Mouse (Mus musculus) myocyte (in vitro differentiated cells): ENCODE measurements around the gene Lipm. TPM values are rescaled to one million over a fixed set of nuclear protein-coding genes. Genes with fewer than 3 reads are reported as not detected.

ENCODE experiments used
- H3K27me3 ChIP-seq: one replicate; pipeline ENCODE4 v1.6.1; 2011; ENCODE audit not compliant: control insufficient read depth, insufficient read depth, insufficient read length
- H3K36me3 ChIP-seq: one replicate; pipeline ENCODE4 v1.6.1; 2011; ENCODE audit not compliant: control insufficient read depth, insufficient read depth
- H3K4me2 ChIP-seq: one replicate; pipeline ENCODE4 v1.6.1; 2011; ENCODE audit warnings: low read depth, control low read depth
- H3K4me3 ChIP-seq: one replicate; pipeline ENCODE4 v1.5.1; 2011; ENCODE audit warnings: mild to moderate bottlenecking, control low read depth, moderate library complexity
- H3K79me2 ChIP-seq: one replicate; pipeline ENCODE4 v1.6.1; 2011; ENCODE audit not compliant: control insufficient read depth, insufficient read depth
- H3ac ChIP-seq: one replicate; pipeline ENCODE4 v1.6.1; 2011; ENCODE audit not compliant: control insufficient read depth, insufficient read length
- CEBPB ChIP-seq: IDR thresholded peaks from 2 replicates; pipeline ENCODE4 v1.6.1; 2011; ENCODE audit warnings: mild to moderate bottlenecking, moderate library complexity; ENCODE audit not compliant: poor library complexity, insufficient read depth, severe bottlenecking
- E2F4 ChIP-seq: IDR thresholded peaks from one replicate; pipeline ENCODE4 v1.6.1; 2011; ENCODE audit warnings: mild to moderate bottlenecking, control low read depth, moderate library complexity; ENCODE audit not compliant: insufficient read depth
- MAX ChIP-seq: IDR thresholded peaks from one replicate; pipeline ENCODE4 v1.6.1; 2011; ENCODE audit warnings: low read depth, mild to moderate bottlenecking, control low read depth
- MYOD1 ChIP-seq, 3 experiments: IDR thresholded peaks; one replicate each; pipeline ENCODE4 v1.6.1; 2011; ENCODE audit warnings: control low read depth in 2 of 3, low read depth in 2 of 3, mild to moderate bottlenecking in 2 of 3, moderate library complexity in 1 of 3; ENCODE audit not compliant: insufficient read length in 2 of 3, control insufficient read depth in 1 of 3
- MYOG ChIP-seq, 3 experiments: IDR thresholded peaks; one replicate each; pipeline ENCODE4 v1.6.1; 2011; ENCODE audit warnings: control low read depth in 2 of 3, low read depth in 2 of 3, mild to moderate bottlenecking in 2 of 3; ENCODE audit not compliant: insufficient read length in 2 of 3, control insufficient read depth in 1 of 3, insufficient read depth in 1 of 3
- POLR2A ChIP-seq: IDR thresholded peaks from one replicate; pipeline ENCODE4 v1.6.1; 2011; ENCODE audit warnings: low read depth, mild to moderate bottlenecking, control low read depth, moderate library complexity; ENCODE audit not compliant: insufficient read length
- POLR2AphosphoS2 ChIP-seq: IDR thresholded peaks from one replicate; pipeline ENCODE4 v1.6.1; 2011; ENCODE audit warnings: low read depth, control low read depth; ENCODE audit not compliant: insufficient read length
- REST ChIP-seq: IDR thresholded peaks from one replicate; pipeline ENCODE4 v1.6.1; 2011; ENCODE audit warnings: mild to moderate bottlenecking, control low read depth, moderate library complexity; ENCODE audit not compliant: insufficient read depth, insufficient read length
- SRF ChIP-seq: IDR thresholded peaks from one replicate; pipeline ENCODE4 v1.6.1; 2011; ENCODE audit warnings: low read depth; ENCODE audit not compliant: control insufficient read depth, insufficient read length
- TCF12 ChIP-seq: IDR thresholded peaks from one replicate; pipeline ENCODE4 v1.6.1; 2011; ENCODE audit warnings: mild to moderate bottlenecking, control low read depth; ENCODE audit not compliant: poor library complexity, insufficient read depth, severe bottlenecking
- TCF3 ChIP-seq: IDR thresholded peaks from one replicate; pipeline ENCODE4 v1.6.1; 2011; ENCODE audit warnings: low read depth, control low read depth; ENCODE audit not compliant: insufficient read length
- USF1 ChIP-seq: IDR thresholded peaks from one replicate; pipeline ENCODE4 v1.6.1; 2011; ENCODE audit warnings: low read depth, mild to moderate bottlenecking, control low read depth, moderate library complexity
- polyA plus RNA-seq: library from polyadenylated mRNA; unstranded; fragments of >200 nt; fragmentation: generic; extraction: Trizol; gene quantifications from one replicate; pipeline ENCODE4 v1.2.1, GENCODE M21; 2012; ENCODE audit warnings: missing spikeins

The Lipm gene
- polyA plus RNA-seq, 1 experiment, result not detected

DNA sequence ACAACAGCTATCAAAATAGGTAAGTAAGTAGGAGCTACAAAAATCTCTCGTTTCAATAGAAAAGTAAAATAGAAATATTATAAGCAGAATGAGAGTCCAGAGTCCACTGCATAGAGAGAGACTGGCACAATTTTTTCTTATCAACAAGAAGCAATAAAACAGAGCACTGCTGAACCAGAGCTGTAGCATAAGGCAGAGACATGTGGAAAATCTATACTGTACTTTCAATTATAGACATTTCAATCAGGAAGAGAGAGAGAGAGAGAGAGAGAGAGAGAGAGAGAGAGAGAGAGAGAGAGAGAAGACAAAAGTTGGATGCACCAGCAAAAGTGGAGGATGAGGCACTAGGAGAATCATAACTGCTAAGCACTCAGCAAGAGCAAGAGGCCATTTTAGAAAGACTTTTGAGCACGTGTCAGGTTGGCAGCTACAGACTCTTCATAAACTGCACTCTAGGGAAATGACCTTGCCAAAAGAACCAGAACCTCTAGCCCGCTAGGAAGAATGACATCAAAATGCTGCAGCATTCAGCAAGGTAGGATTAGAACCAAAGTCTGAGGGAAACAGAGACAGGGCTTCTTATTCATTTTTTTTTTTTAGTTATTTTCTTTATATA is 38.8 kb downstream of the Lipm start:
- Histone ChIP-seq H3ac (no peak overlapping the region), H3K36me3 (no peaks in the 10 kb centered on the region), H3K4me3 (no peak overlapping the region), H3K27me3 (no peaks in the 10 kb centered on the region), H3K79me2 (no peaks in the 10 kb centered on the region), H3K4me2 (no peak overlapping the region)
- TF ChIP-seq MYOD1 (IDR thresholded peaks at IDR 0.05; ENCODE audit: control insufficient read depth in 1 of 3, insufficient read length in 2 of 3, low read depth in 2 of 3) (no peak), TCF3 (no peak), E2F4 (no peak), POLR2A (no peak), CEBPB (no peak), USF1 (no peak), SRF (no peak), MAX (no peak), MYOG (IDR thresholded peaks at IDR 0.05; ENCODE audit: control insufficient read depth in 1 of 3, insufficient read depth in 1 of 3, insufficient read length in 2 of 3, low read depth in 2 of 3) (no peak), POLR2AphosphoS2 (no peak), TCF12 (no peak), REST (no peak)

DNA sequence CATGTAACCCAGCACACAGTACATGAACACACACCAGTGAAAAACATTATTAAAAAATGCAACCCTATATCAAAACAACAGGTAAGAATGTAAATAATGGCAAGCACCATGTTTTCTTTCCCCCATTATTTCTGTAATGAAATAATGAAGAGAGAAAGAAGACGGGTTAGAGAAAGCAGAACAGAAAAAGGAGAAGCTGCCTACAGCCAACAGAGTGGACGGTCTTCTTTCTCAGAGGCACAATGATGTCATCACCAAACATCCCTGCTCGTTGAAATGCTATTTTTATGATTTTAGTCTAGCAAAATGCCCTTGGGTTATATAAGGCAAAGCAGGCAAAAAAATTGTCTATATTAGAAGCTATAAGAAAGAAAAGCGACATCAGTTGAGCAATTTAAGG is 47.7 kb downstream of the Lipm start:
- Histone ChIP-seq H3K36me3 (no peaks in the 10 kb centered on the region), H3ac (no peak overlapping the region)

DNA sequence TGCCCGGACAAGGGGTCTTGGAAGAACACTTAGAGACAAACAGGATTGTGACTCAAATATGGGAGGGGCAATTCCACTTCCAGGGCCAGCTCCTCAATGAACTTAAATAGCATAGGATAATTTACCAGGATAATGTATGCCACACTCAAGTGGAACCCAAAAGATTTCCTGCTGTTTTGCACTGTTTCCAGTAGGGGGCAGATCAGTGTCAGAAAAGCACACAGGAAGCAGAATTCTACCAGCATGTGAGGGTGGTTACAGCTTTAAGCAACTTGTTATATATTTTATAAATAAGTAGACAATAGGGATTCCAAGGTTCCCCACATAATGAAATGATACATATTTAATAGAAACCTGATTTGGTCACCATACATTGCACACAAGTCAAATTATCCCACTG is 51.2 kb downstream of the Lipm start:
- no peak overlapping the region for H3K4me2 ChIP-seq
- no peak overlapping the region for H3K4me3 ChIP-seq
- no peaks in the 10 kb centered on the region for H3K36me3 ChIP-seq
- no peak overlapping the region for H3ac ChIP-seq
- no peaks in the 10 kb centered on the region for H3K27me3 ChIP-seq
- TF ChIP-seq E2F4 (no peak), CEBPB (no peak)
- H3K79me2 ChIP-seq, result no peaks in the 10 kb centered on the region

More for the DNA sequence above, 47.7 kb downstream of the Lipm start:
- Histone ChIP-seq H3K79me2 (no peaks in the 10 kb centered on the region), H3K4me2 (no peak overlapping the region), H3K4me3 (no peak overlapping the region), H3K27me3 (no peaks in the 10 kb centered on the region)
- TF ChIP-seq TCF3, result no peak
- TF ChIP-seq MYOG (IDR thresholded peaks at IDR 0.05; ENCODE audit: control insufficient read depth in 1 of 3, insufficient read depth in 1 of 3, insufficient read length in 2 of 3, low read depth in 2 of 3), result no peak
- no peak for TF ChIP-seq TCF12
- TF ChIP-seq MAX, result no peak
- TF ChIP-seq E2F4, result no peak
- TF ChIP-seq POLR2AphosphoS2, result no peak
- TF ChIP-seq CEBPB, result no peak
- no peak for TF ChIP-seq POLR2A
- no peak for TF ChIP-seq MYOD1 (IDR thresholded peaks at IDR 0.05; ENCODE audit: control insufficient read depth in 1 of 3, insufficient read length in 2 of 3, low read depth in 2 of 3)
- no peak for TF ChIP-seq SRF
- no peak for TF ChIP-seq REST
- TF ChIP-seq USF1, result no peak

DNA sequence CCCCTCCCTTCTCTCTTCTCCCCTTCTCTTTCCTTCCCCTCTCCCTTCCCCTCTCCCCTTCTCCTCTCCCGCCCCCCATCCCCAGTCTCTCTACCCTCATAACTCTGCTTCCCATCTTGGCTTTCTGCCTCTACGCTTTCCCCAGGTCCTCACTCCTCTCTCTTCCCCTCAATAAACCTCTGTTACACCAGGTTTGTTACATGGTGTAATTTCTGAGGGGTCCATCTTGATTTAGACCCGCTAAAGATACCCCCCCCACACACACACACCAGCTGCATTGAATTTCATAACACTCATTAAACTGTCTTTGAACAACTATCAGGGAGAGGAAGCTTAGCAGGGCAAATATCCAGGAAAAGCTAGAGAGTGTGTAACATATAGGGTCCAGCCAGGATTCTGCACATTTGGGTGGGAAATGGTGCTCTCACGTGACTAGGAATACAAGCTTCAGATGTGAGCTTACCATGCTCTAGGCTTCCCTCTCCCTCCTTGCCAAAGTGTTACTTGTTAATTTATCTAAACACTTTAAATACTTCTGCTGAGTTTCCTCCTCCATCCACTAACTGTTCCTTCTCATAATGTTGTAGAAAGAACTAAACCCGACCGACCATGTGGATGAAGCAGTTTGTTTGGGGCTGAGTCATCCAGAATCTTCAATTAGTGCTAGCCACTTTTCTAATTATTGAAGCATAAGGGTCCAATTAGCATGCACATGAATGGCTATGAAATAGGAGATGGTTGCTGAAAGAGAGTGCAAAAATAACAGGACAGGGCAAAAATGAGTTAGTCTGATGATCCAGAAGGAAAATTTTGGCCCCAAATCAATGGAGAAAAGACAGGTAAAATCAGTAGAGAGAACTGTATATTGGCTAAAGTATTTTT is 52.8 kb downstream of the Lipm start:
- no peak overlapping the region for H3K4me2 ChIP-seq
- H3ac ChIP-seq, result no peak overlapping the region
- no peak for TF ChIP-seq SRF
- no peak for TF ChIP-seq POLR2AphosphoS2
- TF ChIP-seq CEBPB, result no peak
- TF ChIP-seq REST, result no peak
- TF ChIP-seq TCF12, result no peak
- TF ChIP-seq POLR2A, result no peak
- TF ChIP-seq MYOD1 (IDR thresholded peaks at IDR 0.05; ENCODE audit: control insufficient read depth in 1 of 3, insufficient read length in 2 of 3, low read depth in 2 of 3), result no peak
- TF ChIP-seq E2F4, result no peak
- no peak for TF ChIP-seq TCF3
- no peak for TF ChIP-seq MAX
- TF ChIP-seq USF1, result no peak
- TF ChIP-seq MYOG (IDR thresholded peaks at IDR 0.05; ENCODE audit: control insufficient read depth in 1 of 3, insufficient read depth in 1 of 3, insufficient read length in 2 of 3, low read depth in 2 of 3), result no peak
- H3K36me3 ChIP-seq, result no peaks in the 10 kb centered on the region
- H3K4me3 ChIP-seq, result no peak overlapping the region
- H3K79me2 ChIP-seq, result no peaks in the 10 kb centered on the region
- H3K27me3 ChIP-seq, result no peaks in the 10 kb centered on the region
